Mouse (Mus musculus) testis, postnatal 14 days (tissue): Measurements from ENCODE around the gene Sox11.

ENCODE experiments used
- DNase-seq: peaks from one replicate; pipeline ENCODE4 v3.0.0; 2021; ENCODE audit warnings: low spot score

Gene Sox11

GRCm38 (mm10) chr12:27336336-27336735 is 6.0 kb downstream of the Sox11 start:
- no peak for DNase-seq

- DNase-seq: no peak
Measured at GRCm38 (mm10) chr12:27335356-27336055, 6.9 kb downstream of the Sox11 start.

- DNase-seq: no peak
Measured at GRCm38 (mm10) chr12:27333590-27333989, 8.8 kb downstream of the Sox11 start.

GRCm38 (mm10) chr12:27323423-27323822 is 19.0 kb downstream of the Sox11 start:
- no peak for DNase-seq

- DNase-seq: no peak
Measured at GRCm38 (mm10) chr12:27320705-27321104, 21.7 kb downstream of the Sox11 start.

- no peak for DNase-seq
Measured at GRCm38 (mm10) chr12:27312985-27313384, 29.4 kb downstream of the Sox11 start.

GRCm38 (mm10) chr12:27311854-27312466 is 30.4 kb downstream of the Sox11 start:
- no peak for DNase-seq

- DNase-seq: no peak
Measured at GRCm38 (mm10) chr12:27311316-27311832, 31.0 kb downstream of the Sox11 start.

GRCm38 (mm10) chr12:27310703-27311102 is 31.7 kb downstream of the Sox11 start:
- DNase-seq: no peak

- no peak for DNase-seq
Measured at GRCm38 (mm10) chr12:27309969-27310368, 32.4 kb downstream of the Sox11 start.

- no peak for DNase-seq
Measured at GRCm38 (mm10) chr12:27304713-27305437, 37.5 kb downstream of the Sox11 start.

- DNase-seq: no peak
Measured at GRCm38 (mm10) chr12:27303190-27303589, 39.2 kb downstream of the Sox11 start.

GRCm38 (mm10) chr12:27298721-27299120 is 43.7 kb downstream of the Sox11 start:
- no peak for DNase-seq

- no peak for DNase-seq
Measured at GRCm38 (mm10) chr12:27294191-27294590, 48.2 kb downstream of the Sox11 start.

GRCm38 (mm10) chr12:27293736-27294135 is 48.6 kb downstream of the Sox11 start:
- DNase-seq: no peak

GRCm38 (mm10) chr12:27293208-27293607 is 49.2 kb downstream of the Sox11 start:
- no peak for DNase-seq
